Mouse (Mus musculus) adrenal gland, postnatal 10 days (tissue): ENCODE data around the gene Sidt2. TPM values are rescaled to one million over a fixed set of nuclear protein-coding genes. Genes with fewer than 3 reads are reported as not detected.

Source experiments
- DNase-seq: peaks from one replicate; pipeline ENCODE4 v3.0.0; 2021; ENCODE audit warnings: mixed read lengths
- long read RNA-seq, 2 experiments: library from polyadenylated mRNA; stranded (forward); transcript quantifications; one replicate each; pipeline ENCODE4 v2.0.0; 2021
- total RNA-seq, 2 experiments: library from RNA; stranded (reverse); gene quantifications; 2 replicates each; pipeline ENCODE4 v1.2.3; 2021

Gene Sidt2
- total RNA-seq, result 100 to 1,000 TPM; 160 to 179 TPM
- long read RNA-seq, experiment 1, full-length matches to known transcripts, result 3 of 81 reads
- long read RNA-seq, experiment 1, partial matches to known transcripts, result 24 of 81 reads
- long read RNA-seq, experiment 1, other reads (novel, unspliced or antisense), result 54 of 81 reads
- long read RNA-seq, experiment 2, full-length matches to known transcripts, result 2 of 55 reads
- long read RNA-seq, experiment 2, partial matches to known transcripts, result 20 of 55 reads
- long read RNA-seq, experiment 2, other reads (novel, unspliced or antisense), result 33 of 55 reads

GRCm38 (mm10) chr9:45955107-45955963, at the start of gene Sidt2:
Gene Sidt2, minus strand, starts transcription at chr9:45955258.
- DNase-seq, result peak; percentile 93

- no peak for DNase-seq
Observed at GRCm38 (mm10) chr9:46004529-46004928, 49.5 kb upstream of the Sidt2 start.

GRCm38 (mm10) chr9:46003729-46004128, 48.7 kb upstream of the Sidt2 start:
- DNase-seq, result peak; percentile 92

- DNase-seq, result no peak
Observed at GRCm38 (mm10) chr9:45999009-45999408, 44.0 kb upstream of the Sidt2 start.

GRCm38 (mm10) chr9:45985229-45985567, 30.1 kb upstream of the Sidt2 start:
- peak; percentile 86 for DNase-seq

- DNase-seq, result peak; percentile 94
Observed at GRCm38 (mm10) chr9:45984409-45985228, 29.6 kb upstream of the Sidt2 start.

- peak; percentile 46 for DNase-seq
Observed at GRCm38 (mm10) chr9:45983676-45984408, 28.8 kb upstream of the Sidt2 start.

- DNase-seq, result no peak
Observed at GRCm38 (mm10) chr9:45981331-45981730, 26.3 kb upstream of the Sidt2 start.

- no peak for DNase-seq
Observed at GRCm38 (mm10) chr9:45980611-45981010, 25.6 kb upstream of the Sidt2 start.

GRCm38 (mm10) chr9:45979778-45980177, 24.7 kb upstream of the Sidt2 start:
- DNase-seq, result no peak

GRCm38 (mm10) chr9:45976884-45977283, 21.8 kb upstream of the Sidt2 start:
- DNase-seq, result no peak

- no peak for DNase-seq
Observed at GRCm38 (mm10) chr9:45963577-45963976, 8.5 kb upstream of the Sidt2 start.

- DNase-seq, result no peak
Observed at GRCm38 (mm10) chr9:45961855-45962254, 6.8 kb upstream of the Sidt2 start.

GRCm38 (mm10) chr9:45959661-45960060, 4.6 kb upstream of the Sidt2 start:
- no peak for DNase-seq

GRCm38 (mm10) chr9:45958851-45959250, 3.8 kb upstream of the Sidt2 start:
- DNase-seq, result peak; percentile 34

- DNase-seq, result peak; percentile 66
Observed at GRCm38 (mm10) chr9:45958023-45958670, 3.1 kb upstream of the Sidt2 start.

GRCm38 (mm10) chr9:45954294-45955106, 558 bp downstream of the Sidt2 start:
- DNase-seq, result peak; percentile 68

- peak; percentile 62 for DNase-seq
Observed at GRCm38 (mm10) chr9:45953511-45954293, 1.4 kb downstream of the Sidt2 start.

GRCm38 (mm10) chr9:45952890-45953289, 2.2 kb downstream of the Sidt2 start:
- no peak for DNase-seq

GRCm38 (mm10) chr9:45952057-45952456, 3.0 kb downstream of the Sidt2 start:
- no peak for DNase-seq
